Comparison of ENCODE assay signal across 25 mouse cellular contexts in genomic region chr12:31943020-31943654, GRCm38 (mm10). TPM values are rescaled to one million over a fixed set of nuclear protein-coding genes. Genes with fewer than 3 reads are reported as not detected.
A peak's percentile ranks its signal among the peaks of the same experiment; 100 is the strongest.
DNase-seq lines count a peak whose midpoint lies in the region; ATAC-seq and TF ChIP-seq lines count a peak whose summit lies in the region.
"Had no signal": no experiment of that assay in that cellular context is flagged by ENCODE, and none has a peak within 500 bp of the region (broad histone marks: within the 10 kb centered on the region; RNA-seq: fewer than 3 reads in every experiment).

No protein-coding gene starts in this region.

- no peak for TF ChIP-seq EP300 in stomach, postnatal 0 days (optimal IDR thresholded peaks at IDR 0.05)

- H3K27ac ChIP-seq in liver, embryonic 15.5 days (replicated peaks): peak overlapping the region; percentile 64
- H3K27ac ChIP-seq in stomach, postnatal 0 days (replicated peaks): no peak overlapping the region
- H3K27ac ChIP-seq: heart, embryonic 10.5 days; hindbrain, embryonic 15.5 days; intestine, embryonic 15.5 days; layer of hippocampus, adult 2 months; midbrain, embryonic 15.5 days had no signal

- TF ChIP-seq CTCF in stomach, postnatal 0 days (IDR thresholded peaks at IDR 0.05; ENCODE audit: low read depth): no peak

- H3K4me2 ChIP-seq in liver, embryonic 15.5 days: peak overlapping the region; percentile 29; the same call in 1 of the 2 replicates
- no peak overlapping the region for H3K4me2 ChIP-seq in stomach, postnatal 0 days (replicated peaks; ENCODE audit: low read depth)
- H3K4me2 ChIP-seq: hindbrain, embryonic 15.5 days; intestine, embryonic 15.5 days; midbrain, embryonic 15.5 days had no signal

- peak; percentile 60 for DNase-seq in c-Kit-positive CD71-positive TER-119-negative erythroid progenitor cells, embryonic 14.5 days (ENCODE audit: low read depth)
- DNase-seq in stomach, postnatal 0 days (ENCODE audit: low spot score): no peak
- no peak for DNase-seq in right cerebral cortex, postnatal 25 days
- DNase-seq in urinary bladder, postnatal 10 days (ENCODE audit: low spot score): no peak
- DNase-seq in frontal cortex, postnatal 25 days (ENCODE audit: low spot score in 2 of 2): no peak
- DNase-seq: adrenal gland, postnatal 14 days; cerebellum, adult 9-10 months; gastrocnemius, postnatal 10 days; heart, postnatal 4 days; kidney, adult 9 months; kidney, postnatal 14 days; layer of hippocampus, postnatal 36 days; lung, adult 18-20 months; lung, postnatal 14 days; thymus, postnatal 25 days had no signal

- H3K36me3 ChIP-seq in liver, embryonic 15.5 days (replicated peaks): peaks cover 46% of the 10 kb centered on the region
- peaks cover 18% of the 10 kb centered on the region for H3K36me3 ChIP-seq in stomach, postnatal 0 days (ENCODE audit: control insufficient read depth, insufficient read depth, low read length)

- H3K4me3 ChIP-seq in liver, embryonic 15.5 days (replicated peaks): no peak overlapping the region
- no peak overlapping the region for H3K4me3 ChIP-seq in stomach, postnatal 0 days (ENCODE audit: low read depth, low read length)
- H3K4me3 ChIP-seq: heart, embryonic 10.5 days; hindbrain, embryonic 15.5 days; intestine, embryonic 15.5 days; layer of hippocampus, adult 2 months; midbrain, embryonic 15.5 days; myocyte had no signal

- no peaks in the 10 kb centered on the region for H3K27me3 ChIP-seq in liver, embryonic 15.5 days
- no peaks in the 10 kb centered on the region for H3K27me3 ChIP-seq in stomach, postnatal 0 days (ENCODE audit: control insufficient read depth, insufficient read depth, low read length)
- H3K27me3 ChIP-seq: hindbrain, embryonic 15.5 days; intestine, embryonic 15.5 days; megakaryocyte, embryonic 14.5 days; midbrain, embryonic 15.5 days had no signal

- H3K9me3 ChIP-seq in liver, embryonic 15.5 days (replicated peaks): no peaks in the 10 kb centered on the region
- no peaks in the 10 kb centered on the region for H3K9me3 ChIP-seq in stomach, postnatal 0 days (ENCODE audit: control insufficient read depth, low read length)
- H3K9me3 ChIP-seq: heart, embryonic 10.5 days; hindbrain, embryonic 15.5 days; intestine, embryonic 15.5 days; megakaryocyte, embryonic 14.5 days; midbrain, embryonic 15.5 days had no signal

- peak; percentile 89 for ATAC-seq in erythroid progenitor cell, adult 5-6 weeks (replicated peaks; ENCODE audit: low FRiP score, poor library complexity, severe bottlenecking)
- ATAC-seq in liver, embryonic 15.5 days (ENCODE audit: insufficient read depth): peak; percentile 87
- ATAC-seq in stomach, postnatal 0 days (ENCODE audit: low FRiP score, low TSS enrichment): 0 out of 2 replicates have a peak, but pooled peaks have one; percentile 24
- ATAC-seq: forebrain, embryonic 14.5 days; intestine, embryonic 15.5 days; midbrain, embryonic 15.5 days had no signal

- 35% methylated on average over 4 of the region's 4 CpGs for WGBS in liver, embryonic 15.5 days (ENCODE audit: insufficient replicate concordance)
- WGBS in stomach, postnatal 0 days: 82% methylated on average over 4 of the region's 4 CpGs

- peaks cover 48% of the 10 kb centered on the region for H3K4me1 ChIP-seq in liver, embryonic 15.5 days (replicated peaks)
- no peaks in the 10 kb centered on the region for H3K4me1 ChIP-seq in stomach, postnatal 0 days (replicated peaks; ENCODE audit: control insufficient read depth, insufficient read depth)
- H3K4me1 ChIP-seq: heart, embryonic 10.5 days; intestine, embryonic 15.5 days; midbrain, embryonic 15.5 days had no signal

- H3K9ac ChIP-seq in liver, embryonic 15.5 days: no peak overlapping the region
- H3K9ac ChIP-seq in stomach, postnatal 0 days (ENCODE audit: low read length): no peak overlapping the region
- H3K9ac ChIP-seq: hindbrain, embryonic 15.5 days; intestine, embryonic 15.5 days; midbrain, embryonic 15.5 days had no signal

RNA-seq across cellular contexts. Expression of gene Hbp1, which starts 7.2 kb away (rescaled TPM):
- total RNA-seq in erythroid progenitor cell, adult 5-6 weeks (2015; ENCODE audit: low replicate concordance): 73.9 and 109 TPM in 2 replicates
- 71.8 and 72.6 TPM in 2 replicates for total RNA-seq in erythroid progenitor cell, adult 5-6 weeks (2017; ENCODE audit: low replicate concordance)
- 44.7 and 46.7 TPM in 2 replicates for polyA plus RNA-seq in liver, embryonic 15.5 days (2015; fragmentation: Nextera tagmentation; extraction: Ambion mirVana)
- 75.2 and 81.5 TPM in 2 replicates for polyA plus RNA-seq in stomach, postnatal 0 days (2015; fragmentation: Nextera tagmentation; extraction: Ambion mirVana)

Comparison
In these comparisons a context has a peak if more than half of its experiments do, and no peak if none do; other contexts are left out.
1. ATAC-seq: peak in every context shown above with its lines; median percentile 89 in erythroid progenitor cell, adult 5-6 weeks; 87 in liver, embryonic 15.5 days; 24 in stomach, postnatal 0 days.